Mouse (Mus musculus) liver, postnatal 0 days (tissue): ENCODE measurements around the gene Rab5b.

Source experiments
- CTCF ChIP-seq: sonication (generic); IDR thresholded peaks from 2 replicates; pipeline ENCODE4 v1.5.1; 2016; ENCODE audit warnings: antibody characterized with exemption, low read depth
- EP300 ChIP-seq: IDR thresholded peaks from 2 replicates; pipeline ENCODE4 v1.6.1; 2016; ENCODE audit warnings: antibody characterized with exemption, low read depth, mild to moderate bottlenecking

- TF ChIP-seq CTCF, result no peak
- TF ChIP-seq EP300, result no peak
These were observed 3.5 kb upstream of the Rab5b start for GRCm38 (mm10) chr10:128699611-128700010.
